In genomic region chr1:157095534-157095933, GRCm38 (mm10) we compare ENCODE assay signal across 22 mouse cellular contexts. TPM values are rescaled to one million over a fixed set of nuclear protein-coding genes. Genes with fewer than 3 reads are reported as not detected.
"Had no signal": no experiment of that assay in that cellular context is flagged by ENCODE, and none has a peak within 500 bp of the region (broad histone marks: within the 10 kb centered on the region; RNA-seq: fewer than 3 reads in every experiment).

No protein-coding gene starts in this region.

- ATAC-seq: midbrain, embryonic 13.5 days; midbrain, embryonic 15.5 days had no signal

- DNase-seq: lung, adult 18-20 months; lung, embryonic 14.5 days; lung, postnatal 10 days; lung, postnatal 4 days; right cerebral cortex, postnatal 14 days; thymus, adult 18-20 months; thymus, postnatal 14 days; thymus, postnatal 36 days had no signal

- H3K4me1 ChIP-seq: midbrain, embryonic 13.5 days; midbrain, embryonic 15.5 days; neural tube, embryonic 12.5 days had no signal

- H3K27ac ChIP-seq: midbrain, embryonic 13.5 days; midbrain, embryonic 15.5 days; neural tube, embryonic 12.5 days had no signal

- H3K9ac ChIP-seq: lung, embryonic 14.5 days; midbrain, embryonic 13.5 days; midbrain, embryonic 15.5 days; neural tube, embryonic 12.5 days had no signal

- H3K4me3 ChIP-seq: megakaryocyte, embryonic 14.5 days; midbrain, embryonic 13.5 days; midbrain, embryonic 15.5 days; neural tube, embryonic 12.5 days had no signal

- H3K27me3 ChIP-seq: midbrain, embryonic 13.5 days; midbrain, embryonic 15.5 days; neural tube, embryonic 12.5 days had no signal

- H3K36me3 ChIP-seq: midbrain, embryonic 13.5 days; midbrain, embryonic 15.5 days; neural tube, embryonic 12.5 days had no signal

- H3K9me3 ChIP-seq: midbrain, embryonic 15.5 days; neural tube, embryonic 12.5 days had no signal

- H3K4me2 ChIP-seq: lung, embryonic 14.5 days; midbrain, embryonic 11.5 days; midbrain, embryonic 13.5 days; midbrain, embryonic 15.5 days; neural tube, embryonic 12.5 days had no signal

RNA-seq across cellular contexts. Expression of gene Tex35, which starts 12.9 kb away (rescaled TPM):
- total RNA-seq: midbrain, postnatal 0 days; monocyte, adult 5-6 weeks had no signal
- polyA plus RNA-seq: liver, embryonic 16.5 days; lung, embryonic 14.5 days; lung, embryonic 16.5 days; midbrain, embryonic 11.5 days; midbrain, embryonic 13.5 days; midbrain, embryonic 15.5 days; midbrain, postnatal 0 days; neural tube, embryonic 12.5 days; neural tube, embryonic 14.5 days; spleen, adult 2 months; stomach, embryonic 14.5 days; stomach, embryonic 16.5 days; thymus, postnatal 0 days had no signal
